Mouse (Mus musculus): ENCODE results near the gene Olfr998.
"Not testable (repeated sequence)": the region's sequence is repeated elsewhere in the genome, so short reads cannot be mapped to it uniquely, and the experiment has no call there.

Gene Olfr998

DNA sequence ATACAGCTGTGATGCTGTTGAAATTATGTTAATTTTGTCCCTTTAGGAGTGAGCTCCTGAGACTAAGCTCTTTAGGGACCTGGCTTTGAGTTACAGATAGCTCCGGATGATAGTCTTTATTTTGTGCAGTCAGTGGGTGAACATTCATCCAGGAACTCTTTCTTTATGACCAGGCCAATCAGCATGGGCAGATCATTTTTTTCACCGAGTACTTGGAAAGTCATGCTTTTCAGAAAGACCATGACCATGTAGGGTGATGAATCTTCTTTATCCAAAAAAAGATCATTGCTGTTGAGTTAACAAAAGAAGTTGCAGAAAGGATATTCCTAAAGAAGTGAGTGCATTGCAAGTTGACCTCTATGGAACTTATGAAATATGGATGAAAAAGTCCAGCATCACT lies at the start of gene Olfr998:
TSS of gene Olfr998 (plus strand) at position 301 of the 400 bp plus-strand sequence.
- not testable (repeated sequence) for DNase-seq

- DNase-seq = no peak
These were observed 33.9 kb upstream of the Olfr998 start for GRCm38 (mm10) chr2:85554806-85555205.

DNA sequence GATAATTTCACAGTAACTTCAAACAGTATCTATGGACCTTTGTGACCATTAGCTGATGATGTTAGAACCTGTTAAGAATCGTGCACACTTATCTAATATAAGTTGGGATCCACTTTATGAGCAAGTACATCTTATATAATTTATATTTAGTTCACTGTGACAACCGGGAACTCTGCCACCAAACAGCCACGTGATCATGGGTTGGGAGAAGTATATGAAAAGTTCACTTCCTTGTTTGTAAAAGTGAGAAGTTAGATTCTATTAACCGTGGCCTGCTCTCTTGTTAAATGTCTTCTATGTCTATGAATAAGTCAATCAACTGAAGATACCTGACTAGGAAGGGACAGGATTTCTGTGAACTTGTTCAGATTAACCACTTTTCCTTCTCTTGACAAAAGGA lies 28.5 kb upstream of the Olfr998 start:
- DNase-seq = no peak

DNA sequence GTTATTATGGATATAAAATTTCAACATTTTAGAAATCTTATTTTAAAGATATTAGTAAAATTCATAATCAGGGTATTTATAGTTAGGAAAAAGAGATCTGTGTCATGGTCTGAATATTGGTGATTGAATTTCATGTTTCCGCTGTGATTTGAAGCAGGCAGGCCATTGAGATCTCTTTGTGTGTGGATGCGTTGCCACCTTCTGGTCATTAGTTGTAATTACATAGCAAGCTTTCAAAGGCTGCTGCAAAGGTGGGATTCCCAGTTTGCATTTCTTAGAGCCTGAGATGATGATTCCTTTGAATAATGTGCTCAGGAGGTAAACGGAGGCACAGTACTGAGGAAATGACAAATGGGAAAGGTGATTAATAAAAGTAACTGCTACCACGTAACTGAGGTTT lies 27.6 kb upstream of the Olfr998 start:
- peak; percentile 66 for DNase-seq

DNA sequence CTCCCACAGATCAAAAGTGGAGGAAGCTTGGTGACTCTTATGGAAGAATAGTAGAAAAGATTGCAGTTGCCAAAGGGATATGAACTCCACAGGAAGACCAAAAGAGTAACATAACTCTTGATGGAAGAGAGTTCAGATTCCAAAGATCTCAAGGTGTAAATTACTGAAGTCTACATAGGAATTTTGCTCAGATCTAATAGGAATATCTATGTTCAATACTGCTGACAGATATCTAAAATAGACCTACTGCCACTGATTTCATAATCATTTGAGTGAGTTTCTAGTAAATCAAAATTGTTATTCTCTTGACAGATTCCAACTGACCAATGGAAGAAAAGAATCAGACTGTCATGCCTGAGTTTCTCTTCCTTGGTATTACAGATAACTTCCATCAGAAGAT lies 9.8 kb upstream of the Olfr998 start, which contains the start of gene Olfr996:
TSS of gene Olfr996 (plus strand) at position 301 of the 400 bp plus-strand sequence.
- no peak for DNase-seq

- DNase-seq = no peak
These were observed 23.1 kb downstream of the Olfr998 start, which contains the start of gene Olfr1000 for GRCm38 (mm10) chr2:85611803-85612202. Gene Olfr1000 (minus strand): TSS chr2:85611903.

Data from embryo, embryonic 11 days (tissue).